Mouse (Mus musculus): ENCODE data around the gene Arel1. TPM values are rescaled to one million over a fixed set of nuclear protein-coding genes. Genes with fewer than 3 reads are reported as not detected.

Arel1 gene
- polyA plus RNA-seq, 1 experiment from 2014 or later: 13.5 TPM

DNA sequence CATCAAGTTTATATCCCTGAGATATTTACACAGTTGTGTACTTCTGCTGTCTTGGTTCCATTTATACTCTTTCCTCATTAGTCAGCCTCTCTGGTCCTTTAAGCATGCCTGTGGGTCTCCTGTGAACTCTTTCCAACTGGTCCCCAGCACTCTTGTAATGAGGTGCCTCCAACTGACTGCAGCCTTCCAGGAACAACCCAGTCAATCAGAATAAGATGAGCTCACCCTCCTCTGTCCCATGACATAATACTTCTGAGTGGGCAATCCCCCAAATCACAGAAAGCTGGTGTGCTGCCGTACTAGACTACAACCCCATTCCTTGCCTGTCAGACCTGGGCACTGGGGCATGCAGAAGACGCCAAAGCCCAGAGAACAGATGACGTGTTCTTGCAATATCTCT, 14.4 kb downstream of the Arel1 start:
- H3K27me3 ChIP-seq (replicated peaks; ENCODE audit: control insufficient read depth, insufficient read depth, low read length): no peaks in the 10 kb centered on the region
- no peak overlapping the region for H3K9ac ChIP-seq (ENCODE audit: low read length)
- no peak overlapping the region for H3K27ac ChIP-seq (ENCODE audit: low read depth)
- no peaks in the 10 kb centered on the region for H3K4me1 ChIP-seq (replicated peaks; ENCODE audit: control insufficient read depth, insufficient read depth, low read length)
- no peak overlapping the region for H3K4me2 ChIP-seq (ENCODE audit: low read length)
- 96% methylated on average over 3 of the region's 3 CpGs for WGBS
- H3K4me3 ChIP-seq (ENCODE audit: low read depth, low read length): no peak overlapping the region
- 0 out of 2 replicates have a peak, but pooled peaks cover 4% of the 10 kb centered on the region for H3K36me3 ChIP-seq (ENCODE audit: control insufficient read depth, insufficient read depth, low read length)
- H3K9me3 ChIP-seq (ENCODE audit: control insufficient read depth, low read length): no peaks in the 10 kb centered on the region
- ATAC-seq (replicated peaks; ENCODE audit: low FRiP score, low TSS enrichment, low read depth): no peak
- DNase-seq (ENCODE audit: low spot score): no peak

DNA sequence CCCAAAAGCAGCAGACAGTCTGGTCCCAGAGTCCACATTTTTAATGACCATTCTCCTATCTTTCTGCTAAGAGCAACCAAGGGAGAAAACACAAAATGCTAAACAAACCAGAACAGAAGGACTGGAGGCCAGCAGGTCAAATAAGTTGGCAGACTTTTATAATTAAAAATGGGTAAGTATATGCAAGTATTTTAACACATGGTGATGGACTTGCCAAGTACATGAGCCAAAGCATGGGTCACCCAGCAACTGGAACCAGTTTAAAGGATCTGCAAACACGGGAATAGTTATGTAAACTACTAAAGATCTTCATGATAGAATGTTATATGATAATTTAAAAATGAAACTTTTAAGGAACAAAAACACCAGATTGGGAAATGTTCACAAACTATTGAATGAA, 18.3 kb downstream of the Arel1 start:
- ATAC-seq (replicated peaks; ENCODE audit: low FRiP score, low TSS enrichment, low read depth) (no peak), DNase-seq (ENCODE audit: low spot score) (no peak)
- Histone ChIP-seq H3K9me3 (ENCODE audit: control insufficient read depth, low read length) (no peaks in the 10 kb centered on the region), H3K9ac (ENCODE audit: low read length) (no peak overlapping the region), H3K4me2 (ENCODE audit: low read length) (no peak overlapping the region), H3K27ac (ENCODE audit: low read depth) (no peak overlapping the region), H3K4me3 (ENCODE audit: low read depth, low read length) (no peak overlapping the region), H3K4me1 (replicated peaks; ENCODE audit: control insufficient read depth, insufficient read depth, low read length) (no peaks in the 10 kb centered on the region), H3K27me3 (replicated peaks; ENCODE audit: control insufficient read depth, insufficient read depth, low read length) (no peaks in the 10 kb centered on the region), H3K36me3 (ENCODE audit: control insufficient read depth, insufficient read depth, low read length) (peaks cover 20% of the 10 kb centered on the region)
- 58% methylated on average over 1 of the region's 1 CpGs for WGBS

DNA sequence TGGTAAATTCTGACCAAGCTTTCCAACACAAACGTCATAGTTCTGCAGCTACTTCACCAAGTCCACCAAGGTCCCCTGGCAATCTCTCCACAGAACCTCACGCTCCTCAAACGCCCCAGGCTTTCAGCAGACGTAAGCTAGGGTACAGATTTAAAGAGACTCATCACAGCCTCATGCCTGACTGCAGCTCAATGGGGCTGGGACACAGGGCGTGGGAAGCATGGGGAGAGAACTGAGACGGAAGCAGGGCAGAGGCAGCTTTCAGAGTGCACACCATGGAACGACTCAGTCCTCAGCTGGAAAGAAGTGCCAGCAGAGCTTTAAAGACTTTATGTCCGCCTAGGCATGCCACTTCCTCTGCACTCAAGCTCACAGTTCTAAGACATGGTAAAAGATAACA, 19.2 kb downstream of the Arel1 start:
- ATAC-seq (replicated peaks; ENCODE audit: low FRiP score, low TSS enrichment, low read depth) (no peak), DNase-seq (ENCODE audit: low spot score) (no peak)
- no peaks in the 10 kb centered on the region for H3K27me3 ChIP-seq (replicated peaks; ENCODE audit: control insufficient read depth, insufficient read depth, low read length)
- no peaks in the 10 kb centered on the region for H3K9me3 ChIP-seq (ENCODE audit: control insufficient read depth, low read length)
- peaks cover 25% of the 10 kb centered on the region for H3K36me3 ChIP-seq (ENCODE audit: control insufficient read depth, insufficient read depth, low read length)
- 76% methylated on average over 8 of the region's 8 CpGs for WGBS
- H3K9ac ChIP-seq (ENCODE audit: low read length): no peak overlapping the region
- no peak overlapping the region for H3K4me3 ChIP-seq (ENCODE audit: low read depth, low read length)
- H3K4me2 ChIP-seq (ENCODE audit: low read length): no peak overlapping the region
- H3K27ac ChIP-seq (ENCODE audit: low read depth): no peak overlapping the region
- no peaks in the 10 kb centered on the region for H3K4me1 ChIP-seq (replicated peaks; ENCODE audit: control insufficient read depth, insufficient read depth, low read length)

DNA sequence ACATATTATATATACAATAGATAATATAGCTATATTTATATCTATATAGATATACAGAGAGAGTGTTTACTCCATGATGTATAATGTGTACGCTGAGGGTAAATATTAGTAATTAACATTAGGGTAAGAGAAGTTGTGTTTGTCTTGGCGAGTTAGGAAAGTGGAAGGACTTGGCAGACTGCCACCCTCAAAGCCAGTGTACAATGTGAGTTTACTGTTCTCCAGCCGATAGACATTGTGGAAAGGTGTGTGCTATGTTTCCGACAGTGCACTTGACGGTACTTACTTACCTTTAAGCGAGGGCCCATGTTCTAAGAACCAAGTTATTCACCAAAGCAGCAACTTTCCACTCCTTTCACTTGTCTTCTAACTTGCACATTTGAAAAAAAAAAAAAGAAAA, 19.9 kb downstream of the Arel1 start:
- Histone ChIP-seq H3K27ac (ENCODE audit: low read depth) (no peak overlapping the region), H3K4me2 (ENCODE audit: low read length) (no peak overlapping the region), H3K9me3 (ENCODE audit: control insufficient read depth, low read length) (no peaks in the 10 kb centered on the region), H3K36me3 (ENCODE audit: control insufficient read depth, insufficient read depth, low read length) (peaks cover 30% of the 10 kb centered on the region), H3K27me3 (replicated peaks; ENCODE audit: control insufficient read depth, insufficient read depth, low read length) (no peaks in the 10 kb centered on the region), H3K4me1 (replicated peaks; ENCODE audit: control insufficient read depth, insufficient read depth, low read length) (no peaks in the 10 kb centered on the region), H3K9ac (ENCODE audit: low read length) (no peak overlapping the region), H3K4me3 (ENCODE audit: low read depth, low read length) (no peak overlapping the region)
- WGBS: 76% methylated on average over 6 of the region's 6 CpGs
- DNase-seq (ENCODE audit: low spot score) (no peak), ATAC-seq (replicated peaks; ENCODE audit: low FRiP score, low TSS enrichment, low read depth) (no peak)

DNA sequence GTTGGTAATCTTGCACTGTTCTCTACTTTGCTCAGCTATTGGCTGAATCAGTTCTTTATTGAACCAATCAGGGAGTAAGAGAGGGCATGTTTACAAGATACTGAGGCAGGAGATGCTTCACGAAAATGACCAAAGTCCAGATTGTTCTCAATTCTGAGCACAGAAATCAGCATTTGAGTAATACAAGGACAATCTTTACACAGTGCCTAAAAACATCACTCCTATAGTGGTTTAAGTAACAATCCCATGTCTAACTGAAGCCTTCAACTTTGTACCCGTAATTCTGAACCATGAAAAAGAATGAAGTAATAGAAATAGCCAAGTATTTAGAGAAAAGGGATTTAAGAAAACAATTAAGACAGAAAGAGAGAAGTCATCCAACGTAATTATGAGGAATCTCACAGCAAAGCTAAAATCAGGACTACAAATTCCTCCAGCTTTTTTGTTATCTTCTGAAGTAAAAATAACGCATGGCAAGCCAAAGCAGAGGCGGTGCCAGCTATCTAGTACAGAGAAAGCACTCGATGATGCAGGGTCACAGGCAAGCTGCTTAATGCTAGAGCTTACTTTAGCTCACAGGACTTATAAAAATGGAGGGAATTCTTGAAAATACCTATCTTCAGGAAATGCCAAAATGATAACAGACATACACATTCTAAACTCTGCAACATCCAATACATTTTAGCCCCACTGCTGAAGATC, 22.0 kb downstream of the Arel1 start:
- WGBS: 90% methylated on average over 6 of the region's 6 CpGs
- peaks cover 38% of the 10 kb centered on the region for H3K36me3 ChIP-seq (ENCODE audit: control insufficient read depth, insufficient read depth, low read length)
- no peak for ATAC-seq (replicated peaks; ENCODE audit: low FRiP score, low TSS enrichment, low read depth)

DNA sequence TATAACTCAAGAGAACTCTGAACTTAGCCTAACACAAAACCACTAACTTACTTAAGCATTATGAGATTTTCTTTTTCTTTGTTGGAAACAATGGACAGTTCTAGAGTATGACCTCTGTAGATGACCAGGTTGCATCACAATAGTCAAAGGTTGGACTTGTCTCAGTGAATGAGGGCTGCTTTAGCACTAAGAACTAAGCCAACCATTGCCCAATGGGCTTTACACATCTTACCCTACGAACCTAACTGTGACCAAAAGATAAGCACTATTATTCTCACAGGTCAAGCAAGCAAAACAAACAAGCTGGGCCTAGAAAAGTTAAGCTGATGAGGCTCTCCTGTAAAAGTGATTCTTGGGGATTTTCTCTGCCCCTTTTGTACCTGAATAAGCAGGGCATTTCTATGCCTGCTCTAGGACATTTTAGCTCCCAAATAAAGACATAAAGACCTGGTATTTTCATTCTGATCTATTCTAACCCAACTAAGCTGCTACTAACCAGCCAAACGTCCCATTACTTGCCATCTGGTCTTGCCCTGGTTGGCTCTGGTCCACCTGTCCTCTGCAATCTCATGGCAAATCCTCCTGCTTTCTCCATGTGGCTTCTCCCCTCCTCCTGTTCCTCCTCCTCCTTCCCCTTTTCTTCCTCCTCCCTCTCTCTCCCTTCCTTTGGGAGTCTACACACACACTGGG, 22.7 kb downstream of the Arel1 start:
- 79% methylated on average over 2 of the region's 2 CpGs for WGBS
- H3K27ac ChIP-seq (ENCODE audit: low read depth): no peak overlapping the region
- DNase-seq (ENCODE audit: low spot score): no peak
- no peaks in the 10 kb centered on the region for H3K9me3 ChIP-seq (ENCODE audit: control insufficient read depth, low read length)
- H3K4me2 ChIP-seq (ENCODE audit: low read length): no peak overlapping the region
- no peak overlapping the region for H3K9ac ChIP-seq (ENCODE audit: low read length)
- no peak for ATAC-seq (replicated peaks; ENCODE audit: low FRiP score, low TSS enrichment, low read depth)
- peaks cover 38% of the 10 kb centered on the region for H3K36me3 ChIP-seq (ENCODE audit: control insufficient read depth, insufficient read depth, low read length)
- H3K4me1 ChIP-seq (replicated peaks; ENCODE audit: control insufficient read depth, insufficient read depth, low read length): no peaks in the 10 kb centered on the region
- H3K4me3 ChIP-seq (ENCODE audit: low read depth, low read length): no peak overlapping the region
- no peaks in the 10 kb centered on the region for H3K27me3 ChIP-seq (replicated peaks; ENCODE audit: control insufficient read depth, insufficient read depth, low read length)

More for the DNA sequence above, 22.0 kb downstream of the Arel1 start:
- Histone ChIP-seq H3K9me3 (ENCODE audit: control insufficient read depth, low read length) (no peaks in the 10 kb centered on the region), H3K4me3 (ENCODE audit: low read depth, low read length) (no peak overlapping the region), H3K4me2 (ENCODE audit: low read length) (no peak overlapping the region), H3K4me1 (replicated peaks; ENCODE audit: control insufficient read depth, insufficient read depth, low read length) (no peaks in the 10 kb centered on the region), H3K9ac (ENCODE audit: low read length) (no peak overlapping the region), H3K27ac (ENCODE audit: low read depth) (no peak overlapping the region), H3K27me3 (replicated peaks; ENCODE audit: control insufficient read depth, insufficient read depth, low read length) (no peaks in the 10 kb centered on the region)
- DNase-seq (ENCODE audit: low spot score): no peak

DNA sequence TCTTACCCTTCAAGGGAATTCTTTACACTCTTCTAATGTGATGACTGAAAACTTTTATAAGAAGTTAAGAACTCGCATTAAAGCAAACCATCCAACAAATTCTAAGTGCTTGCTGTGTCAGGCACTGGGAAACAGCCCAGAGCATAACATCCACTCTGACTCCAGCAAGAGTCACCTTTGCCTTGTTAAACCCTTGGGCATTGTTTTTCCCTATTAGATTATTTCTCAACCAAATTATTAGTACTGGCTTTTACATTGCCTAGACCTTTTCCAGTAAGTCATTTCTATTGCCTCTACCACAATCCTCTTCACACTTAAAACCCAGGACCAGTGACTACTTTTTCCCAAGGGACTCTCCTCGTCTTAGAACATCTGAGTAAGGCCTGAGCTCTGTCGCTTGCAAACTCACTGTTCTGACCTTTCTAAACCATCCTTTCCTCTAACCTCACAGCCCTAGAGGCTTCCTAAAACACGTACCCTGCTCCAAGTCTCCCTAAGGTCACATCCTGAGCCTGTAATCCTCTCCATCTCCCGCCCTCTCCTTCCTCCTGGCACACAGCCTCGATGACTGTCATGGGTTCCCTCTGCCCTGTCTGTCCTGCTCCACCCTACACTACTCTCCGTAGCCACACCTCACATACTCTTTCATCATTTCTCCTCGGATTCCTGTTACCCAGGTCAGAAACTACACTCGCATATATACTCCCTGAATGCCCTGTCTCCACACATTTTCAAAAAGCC, 25.7 kb downstream of the Arel1 start:
- WGBS: 89% methylated on average over 9 of the region's 9 CpGs
- Histone ChIP-seq H3K27ac (ENCODE audit: low read depth) (no peak overlapping the region), H3K36me3 (ENCODE audit: control insufficient read depth, insufficient read depth, low read length) (peaks cover 51% of the 10 kb centered on the region), H3K27me3 (replicated peaks; ENCODE audit: control insufficient read depth, insufficient read depth, low read length) (no peaks in the 10 kb centered on the region), H3K4me2 (ENCODE audit: low read length) (no peak overlapping the region), H3K9me3 (ENCODE audit: control insufficient read depth, low read length) (no peaks in the 10 kb centered on the region), H3K9ac (ENCODE audit: low read length) (no peak overlapping the region), H3K4me3 (ENCODE audit: low read depth, low read length) (no peak overlapping the region), H3K4me1 (replicated peaks; ENCODE audit: control insufficient read depth, insufficient read depth, low read length) (no peaks in the 10 kb centered on the region)
- no peak for DNase-seq (ENCODE audit: low spot score)
- ATAC-seq (replicated peaks; ENCODE audit: low FRiP score, low TSS enrichment, low read depth): no peak

DNA sequence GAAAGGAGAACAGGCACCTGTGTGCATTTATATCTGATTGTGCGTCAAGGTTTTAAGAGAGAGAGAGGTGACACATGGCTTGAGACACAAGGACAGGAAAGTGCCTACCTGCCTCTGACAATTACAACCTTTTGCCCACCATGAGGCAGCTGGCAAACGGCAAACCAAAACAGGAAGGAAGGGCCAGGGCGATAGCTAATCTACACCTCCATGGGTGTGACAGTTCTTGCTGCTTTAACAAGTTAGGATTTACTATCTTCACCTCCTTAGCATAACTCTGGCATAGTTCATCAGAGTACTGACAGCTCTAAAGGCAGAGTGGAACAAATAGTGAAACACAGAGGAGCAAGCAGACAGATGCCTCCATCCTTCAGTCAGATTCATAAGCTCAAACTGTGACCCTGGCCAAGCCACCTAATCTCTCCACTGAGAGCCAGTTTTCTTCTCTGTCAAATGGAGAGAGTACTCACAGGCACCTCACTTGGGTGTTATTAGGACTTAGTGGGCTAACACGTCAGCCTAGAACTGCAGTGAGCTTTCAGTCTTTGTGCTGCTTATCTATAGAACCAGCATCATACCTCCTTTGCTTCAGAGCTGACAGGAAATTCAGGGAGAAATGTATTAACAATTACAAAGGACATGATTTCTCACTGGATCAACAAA, 26.4 kb downstream of the Arel1 start:
- Histone ChIP-seq H3K4me1 (replicated peaks; ENCODE audit: control insufficient read depth, insufficient read depth, low read length) (no peaks in the 10 kb centered on the region), H3K27ac (ENCODE audit: low read depth) (no peak overlapping the region), H3K4me3 (ENCODE audit: low read depth, low read length) (no peak overlapping the region), H3K4me2 (ENCODE audit: low read length) (no peak overlapping the region), H3K36me3 (ENCODE audit: control insufficient read depth, insufficient read depth, low read length) (peaks cover 50% of the 10 kb centered on the region), H3K9ac (ENCODE audit: low read length) (no peak overlapping the region), H3K9me3 (ENCODE audit: control insufficient read depth, low read length) (no peaks in the 10 kb centered on the region), H3K27me3 (replicated peaks; ENCODE audit: control insufficient read depth, insufficient read depth, low read length) (no peaks in the 10 kb centered on the region)
- ATAC-seq (replicated peaks; ENCODE audit: low FRiP score, low TSS enrichment, low read depth): no peak
- 89% methylated on average over 4 of the region's 4 CpGs for WGBS
- DNase-seq (ENCODE audit: low spot score): no peak
